ENCODE assay signal across 9 mouse cellular contexts in genomic region chr15:86061848-86062481, GRCm38 (mm10). TPM values are rescaled to one million over a fixed set of nuclear protein-coding genes. Genes with fewer than 3 reads are reported as not detected.
DNase-seq lines count a peak whose midpoint lies in the region; ATAC-seq and TF ChIP-seq lines count a peak whose summit lies in the region.
"Had no signal": no experiment of that assay in that cellular context is flagged by ENCODE, and none has a peak within 500 bp of the region (broad histone marks: within the 10 kb centered on the region; RNA-seq: fewer than 3 reads in every experiment).

No protein-coding gene starts in this region.

- no peaks in the 10 kb centered on the region for H3K36me3 ChIP-seq in intestine, embryonic 15.5 days
- H3K36me3 ChIP-seq in intestine, postnatal 0 days (ENCODE audit: control insufficient read depth, insufficient read depth) = no peaks in the 10 kb centered on the region; the same call in 1 of the 2 replicates
- H3K36me3 ChIP-seq in hindbrain, postnatal 0 days (ENCODE audit: insufficient read depth, low read length) = no peaks in the 10 kb centered on the region

- H3K4me2 ChIP-seq in intestine, embryonic 15.5 days (replicated peaks) = peak overlapping the region; percentile 26; the same call in 1 of the 2 replicates
- no peak overlapping the region for H3K4me2 ChIP-seq in intestine, postnatal 0 days (replicated peaks; ENCODE audit: low read depth)
- H3K4me2 ChIP-seq in hindbrain, postnatal 0 days (ENCODE audit: low read depth, low read length) = peak overlapping the region; percentile 25; the same call in 1 of the 2 replicates

- H3K9me3 ChIP-seq in intestine, embryonic 15.5 days = no peaks in the 10 kb centered on the region
- H3K9me3 ChIP-seq in intestine, postnatal 0 days (ENCODE audit: control insufficient read depth) = no peaks in the 10 kb centered on the region
- H3K9me3 ChIP-seq in hindbrain, postnatal 0 days (ENCODE audit: low read length) = no peaks in the 10 kb centered on the region

- WGBS in intestine, embryonic 15.5 days = 57% methylated on average over 6 of the region's 6 CpGs
- WGBS in intestine, postnatal 0 days = 58% methylated on average over 6 of the region's 6 CpGs
- 52% methylated on average over 6 of the region's 6 CpGs for WGBS in hindbrain, postnatal 0 days

- no peak for TF ChIP-seq CTCF in intestine, postnatal 0 days (IDR thresholded peaks at IDR 0.05; ENCODE audit: low read depth)
- TF ChIP-seq CTCF in hindbrain, postnatal 0 days (IDR thresholded peaks at IDR 0.05; ENCODE audit: low read depth) = no peak

- no peak overlapping the region for H3K9ac ChIP-seq in intestine, embryonic 15.5 days
- H3K9ac ChIP-seq in intestine, postnatal 0 days (ENCODE audit: low read depth, low read length) = no peak overlapping the region
- no peak overlapping the region for H3K9ac ChIP-seq in hindbrain, postnatal 0 days (replicated peaks; ENCODE audit: low read length)

- H3K4me3 ChIP-seq in intestine, embryonic 15.5 days (replicated peaks) = no peak overlapping the region
- H3K4me3 ChIP-seq in intestine, postnatal 0 days (ENCODE audit: low read depth, low read length) = no peak overlapping the region
- no peak overlapping the region for H3K4me3 ChIP-seq in hindbrain, postnatal 0 days (ENCODE audit: low read length)

- no peak for ATAC-seq in intestine, embryonic 15.5 days
- ATAC-seq in intestine, postnatal 0 days = no peak
- ATAC-seq in activated CD4-positive, CD25-positive, alpha-beta regulatory T cell, adult 4 months = peak; percentile 53
- ATAC-seq in hindbrain, postnatal 0 days = no peak

- DNase-seq in hindbrain, postnatal 0 days (ENCODE audit: low spot score) = no peak
- peak; percentile 63 for DNase-seq in naive thymus-derived CD4-positive, alpha-beta T cell, adult 2 months (ENCODE audit: low read depth)
- no peak for DNase-seq in thymus, postnatal 4 days
- DNase-seq in layer of hippocampus, adult 11-12 months (ENCODE audit: low spot score) = no peak
- DNase-seq: adrenal gland, postnatal 36 days; gastrocnemius, postnatal 36 days had no signal

- no peaks in the 10 kb centered on the region for H3K27me3 ChIP-seq in intestine, embryonic 15.5 days (replicated peaks)
- H3K27me3 ChIP-seq in intestine, postnatal 0 days (replicated peaks; ENCODE audit: control insufficient read depth, insufficient read depth, low read length) = no peaks in the 10 kb centered on the region
- no peaks in the 10 kb centered on the region for H3K27me3 ChIP-seq in hindbrain, postnatal 0 days (ENCODE audit: insufficient read depth, low read length)

- peaks cover 53% of the 10 kb centered on the region for H3K4me1 ChIP-seq in intestine, embryonic 15.5 days (replicated peaks)
- H3K4me1 ChIP-seq in intestine, postnatal 0 days (replicated peaks; ENCODE audit: control insufficient read depth, insufficient read depth, low read length) = peaks cover 16% of the 10 kb centered on the region
- peaks cover 43% of the 10 kb centered on the region for H3K4me1 ChIP-seq in hindbrain, postnatal 0 days (ENCODE audit: insufficient read depth, low read length)

- H3K27ac ChIP-seq in intestine, embryonic 15.5 days = no peak overlapping the region
- no peak overlapping the region for H3K27ac ChIP-seq in intestine, postnatal 0 days (ENCODE audit: low read depth, low read length)
- H3K27ac ChIP-seq in hindbrain, postnatal 0 days = no peak overlapping the region

RNA-seq across cellular contexts. Expression of gene Gramd4, which starts 4.5 kb away (rescaled TPM):
- polyA plus RNA-seq in intestine, embryonic 15.5 days (2015; fragmentation: Nextera tagmentation; extraction: Ambion mirVana) = 12.4 and 13.6 TPM in 2 replicates
- 5.6 and 6.4 TPM in 2 replicates for polyA plus RNA-seq in intestine, postnatal 0 days (2015; fragmentation: Nextera tagmentation; extraction: Ambion mirVana)
- polyA plus RNA-seq in activated CD4-positive, CD25-positive, alpha-beta regulatory T cell, adult 4 months (2017; shearing (Covaris generic)) = 10 to 100 TPM; 20.5 to 22.7 TPM
- total RNA-seq in hindbrain, postnatal 0 days (2014; rRNA removed) = 36.2 and 40.9 TPM in 2 replicates
- 18.6 and 19.0 TPM in 2 replicates for polyA plus RNA-seq in hindbrain, postnatal 0 days (2015; fragmentation: Nextera tagmentation; extraction: Ambion mirVana)

RNA-seq across cellular contexts. Expression of gene Celsr1, which starts 28.4 kb away (rescaled TPM):
- polyA plus RNA-seq in intestine, embryonic 15.5 days (2015; fragmentation: Nextera tagmentation; extraction: Ambion mirVana) = 1.1 TPM in 2 replicates
- polyA plus RNA-seq in intestine, postnatal 0 days (2015; fragmentation: Nextera tagmentation; extraction: Ambion mirVana) = 0.33 and 0.39 TPM in 2 replicates
- 1 to 10 TPM; 3.9 to 4.9 TPM for polyA plus RNA-seq in activated CD4-positive, CD25-positive, alpha-beta regulatory T cell, adult 4 months (2017; shearing (Covaris generic))
- 16.4 and 19.4 TPM in 2 replicates for total RNA-seq in hindbrain, postnatal 0 days (2014; rRNA removed)
- 0.98 and 0.99 TPM in 2 replicates for polyA plus RNA-seq in hindbrain, postnatal 0 days (2015; fragmentation: Nextera tagmentation; extraction: Ambion mirVana)
